Mouse (Mus musculus): ENCODE data around the gene Fto. TPM values are rescaled to one million over a fixed set of nuclear protein-coding genes. Genes with fewer than 3 reads are reported as not detected.

Gene Fto
- total and polyA plus RNA-seq, 2 experiments from 2014 or later: 41.1 to 50.6 TPM

- 68% methylated on average over 4 of the region's 4 CpGs for whole genome bisulfite sequencing
- DNase-seq (ENCODE audit: low spot score) (no peak), ATAC-seq (ENCODE audit: insufficient read depth, low read depth) (no peak)
- H3K27me3 ChIP-seq (ENCODE audit: control insufficient read depth, insufficient read depth, low read length): no peaks in the 10 kb centered on the region
- no peak overlapping the region for H3K4me3 ChIP-seq (ENCODE audit: low read depth, low read length)
- no peak overlapping the region for H3K9ac ChIP-seq (replicated peaks; ENCODE audit: low read depth, low read length)
- H3K36me3 ChIP-seq (replicated peaks; ENCODE audit: control insufficient read depth, insufficient read depth, low read length): no peaks in the 10 kb centered on the region
- H3K27ac ChIP-seq (ENCODE audit: low read depth): no peak overlapping the region
- TF ChIP-seq EP300 (IDR thresholded peaks at IDR 0.05; ENCODE audit: low read depth) (no peak), CTCF (IDR thresholded peaks at IDR 0.05; ENCODE audit: low read depth) (no peak)
- no peaks in the 10 kb centered on the region for H3K9me3 ChIP-seq (replicated peaks; ENCODE audit: control insufficient read depth, low read length)
- H3K4me1 ChIP-seq (ENCODE audit: control insufficient read depth, insufficient read depth): peaks cover 37% of the 10 kb centered on the region
- no peak overlapping the region for H3K4me2 ChIP-seq (ENCODE audit: low read depth, low read length)
Observed at GRCm38 (mm10) chr8:91505997-91506672, 192.8 kb downstream of the Fto start.

DNA sequence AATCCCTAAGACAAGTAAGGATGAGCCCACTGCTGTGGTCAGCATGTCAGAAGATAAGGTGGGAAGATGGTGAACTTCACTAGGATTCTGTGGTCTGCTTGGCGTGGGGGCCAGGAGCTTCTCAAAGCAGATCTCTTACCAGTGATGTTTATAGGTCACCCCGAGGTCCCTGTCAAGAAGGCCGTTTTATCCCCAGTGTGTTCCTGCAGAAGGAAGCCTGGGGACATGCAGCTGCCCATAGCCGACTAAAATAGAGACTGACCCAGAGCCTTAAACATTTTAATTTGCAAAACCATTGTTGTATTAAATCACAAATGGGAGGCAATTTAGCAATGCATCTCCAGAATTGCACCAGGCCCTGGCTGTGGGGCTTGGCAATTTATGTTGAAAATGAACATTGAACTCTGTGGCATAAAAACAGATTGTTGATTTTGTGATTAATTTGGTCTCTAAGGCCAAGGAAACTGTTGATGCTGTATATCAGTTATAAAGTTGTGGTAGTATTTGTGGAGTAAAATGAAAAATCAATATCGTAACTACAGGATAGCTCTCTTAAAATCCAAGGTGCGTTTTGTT lies 193.4 kb downstream of the Fto start:
- TF ChIP-seq EP300 (IDR thresholded peaks at IDR 0.05; ENCODE audit: low read depth) (no peak), CTCF (IDR thresholded peaks at IDR 0.05; ENCODE audit: low read depth) (no peak)
- H3K27me3 ChIP-seq (ENCODE audit: control insufficient read depth, insufficient read depth, low read length): no peaks in the 10 kb centered on the region
- WGBS: 66% methylated on average over 6 of the region's 6 CpGs
- H3K9ac ChIP-seq (replicated peaks; ENCODE audit: low read depth, low read length): no peak overlapping the region
- no peaks in the 10 kb centered on the region for H3K9me3 ChIP-seq (replicated peaks; ENCODE audit: control insufficient read depth, low read length)
- H3K36me3 ChIP-seq (replicated peaks; ENCODE audit: control insufficient read depth, insufficient read depth, low read length): no peaks in the 10 kb centered on the region
- H3K4me2 ChIP-seq (ENCODE audit: low read depth, low read length): no peak overlapping the region
- ATAC-seq (ENCODE audit: insufficient read depth, low read depth): no peak
- no peak for DNase-seq (ENCODE audit: low spot score)
- H3K27ac ChIP-seq (ENCODE audit: low read depth): no peak overlapping the region
- peaks cover 40% of the 10 kb centered on the region for H3K4me1 ChIP-seq (ENCODE audit: control insufficient read depth, insufficient read depth)
- no peak overlapping the region for H3K4me3 ChIP-seq (ENCODE audit: low read depth, low read length)

DNA sequence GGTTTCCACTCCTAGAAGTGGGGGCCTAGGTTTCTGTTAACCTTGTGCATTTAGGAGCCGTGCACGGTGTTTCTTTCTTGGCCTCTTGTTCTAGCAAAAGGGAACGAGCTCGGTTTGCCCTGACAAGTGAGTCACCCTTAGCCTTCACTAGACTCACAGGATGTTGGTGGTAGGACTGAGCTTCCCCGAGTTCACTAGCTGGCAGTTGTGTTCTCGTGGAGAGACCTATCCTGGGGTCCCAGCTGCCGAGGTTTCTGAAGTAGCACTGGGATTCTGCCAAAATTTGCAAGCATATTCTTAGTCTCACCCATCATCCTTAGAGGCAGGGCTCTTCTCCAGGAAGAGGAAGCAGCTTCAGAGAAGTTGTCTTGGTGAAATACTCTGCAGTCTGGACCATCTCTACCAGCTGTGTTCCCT lies 194.4 kb downstream of the Fto start:
- Histone ChIP-seq H3K36me3 (replicated peaks; ENCODE audit: control insufficient read depth, insufficient read depth, low read length) (no peaks in the 10 kb centered on the region), H3K9ac (replicated peaks; ENCODE audit: low read depth, low read length) (no peak overlapping the region), H3K27me3 (ENCODE audit: control insufficient read depth, insufficient read depth, low read length) (no peaks in the 10 kb centered on the region), H3K27ac (ENCODE audit: low read depth) (peak overlapping the region; percentile 51; the same call in 1 of the 2 replicates), H3K4me2 (ENCODE audit: low read depth, low read length) (no peak overlapping the region), H3K9me3 (replicated peaks; ENCODE audit: control insufficient read depth, low read length) (no peaks in the 10 kb centered on the region), H3K4me1 (ENCODE audit: control insufficient read depth, insufficient read depth) (peaks cover 43% of the 10 kb centered on the region), H3K4me3 (ENCODE audit: low read depth, low read length) (no peak overlapping the region)
- TF ChIP-seq EP300 (IDR thresholded peaks at IDR 0.05; ENCODE audit: low read depth) (no peak), CTCF (IDR thresholded peaks at IDR 0.05; ENCODE audit: low read depth) (no peak)
- DNase-seq (ENCODE audit: low spot score): no peak
- ATAC-seq (ENCODE audit: insufficient read depth, low read depth): no peak
- WGBS: 47% methylated on average over 7 of the region's 7 CpGs

- no peak for DNase-seq (ENCODE audit: low spot score)
- WGBS: 54% methylated on average over 4 of the region's 4 CpGs
- no peak overlapping the region for H3K4me3 ChIP-seq (ENCODE audit: low read depth, low read length)
- H3K4me2 ChIP-seq (ENCODE audit: low read depth, low read length): no peak overlapping the region
- ATAC-seq (ENCODE audit: insufficient read depth, low read depth): no peak
- no peaks in the 10 kb centered on the region for H3K36me3 ChIP-seq (replicated peaks; ENCODE audit: control insufficient read depth, insufficient read depth, low read length)
- peaks cover 43% of the 10 kb centered on the region for H3K4me1 ChIP-seq (ENCODE audit: control insufficient read depth, insufficient read depth)
- H3K9ac ChIP-seq (replicated peaks; ENCODE audit: low read depth, low read length): no peak overlapping the region
- TF ChIP-seq CTCF (IDR thresholded peaks at IDR 0.05; ENCODE audit: low read depth) (no peak), EP300 (IDR thresholded peaks at IDR 0.05; ENCODE audit: low read depth) (no peak)
- no peaks in the 10 kb centered on the region for H3K27me3 ChIP-seq (ENCODE audit: control insufficient read depth, insufficient read depth, low read length)
- no peaks in the 10 kb centered on the region for H3K9me3 ChIP-seq (replicated peaks; ENCODE audit: control insufficient read depth, low read length)
- peak overlapping the region; percentile 51 for H3K27ac ChIP-seq (ENCODE audit: low read depth)
Observed at GRCm38 (mm10) chr8:91508284-91508683, 195.0 kb downstream of the Fto start.

- no peak overlapping the region for H3K4me3 ChIP-seq (ENCODE audit: low read depth, low read length)
- H3K4me1 ChIP-seq (ENCODE audit: control insufficient read depth, insufficient read depth): peaks cover 35% of the 10 kb centered on the region
- no peaks in the 10 kb centered on the region for H3K27me3 ChIP-seq (ENCODE audit: control insufficient read depth, insufficient read depth, low read length)
- DNase-seq (ENCODE audit: low spot score) (no peak), ATAC-seq (ENCODE audit: insufficient read depth, low read depth) (no peak)
- H3K9ac ChIP-seq (replicated peaks; ENCODE audit: low read depth, low read length): no peak overlapping the region
- no peaks in the 10 kb centered on the region for H3K9me3 ChIP-seq (replicated peaks; ENCODE audit: control insufficient read depth, low read length)
- H3K27ac ChIP-seq (ENCODE audit: low read depth): no peak overlapping the region
- TF ChIP-seq CTCF (IDR thresholded peaks at IDR 0.05; ENCODE audit: low read depth) (no peak), EP300 (IDR thresholded peaks at IDR 0.05; ENCODE audit: low read depth) (no peak)
- H3K36me3 ChIP-seq (replicated peaks; ENCODE audit: control insufficient read depth, insufficient read depth, low read length): no peaks in the 10 kb centered on the region
- WGBS: 89% methylated on average over 8 of the region's 8 CpGs
- H3K4me2 ChIP-seq (ENCODE audit: low read depth, low read length): no peak overlapping the region
Observed at GRCm38 (mm10) chr8:91509206-91509899, 196.0 kb downstream of the Fto start.
